In genomic region chr12:33273668-33274067, GRCm38 (mm10) we compare ENCODE assay signal across 11 mouse cellular contexts.
"Had no signal": no experiment of that assay in that cellular context is flagged by ENCODE, and none has a peak within 500 bp of the region (broad histone marks: within the 10 kb centered on the region; RNA-seq: fewer than 3 reads in every experiment).

No protein-coding gene starts in this region.

- ATAC-seq: liver, postnatal 0 days; midbrain, embryonic 16.5 days had no signal

- DNase-seq: kidney, adult 8-10 months; kidney, postnatal 25 days; layer of hippocampus, postnatal 36 days; liver; liver, embryonic 13.5 days; liver, postnatal 0 days had no signal

- H3K36me3 ChIP-seq: limb, embryonic 12.5 days; liver, embryonic 13.5 days; lung, embryonic 15.5 days; midbrain, embryonic 12.5 days; neural tube, embryonic 13.5 days had no signal

- H3K4me3 ChIP-seq: limb, embryonic 12.5 days; liver, embryonic 13.5 days; lung, embryonic 15.5 days; midbrain, embryonic 12.5 days; neural tube, embryonic 13.5 days had no signal

- H3K27me3 ChIP-seq: limb, embryonic 12.5 days; liver, embryonic 13.5 days; lung, embryonic 15.5 days; midbrain, embryonic 12.5 days; neural tube, embryonic 13.5 days had no signal
